Mouse (Mus musculus) liver, embryonic 12.5 days (tissue): ENCODE data around the gene Gm49336. TPM values are rescaled to one million over a fixed set of nuclear protein-coding genes. Genes with fewer than 3 reads are reported as not detected.
A peak's percentile ranks its signal among the peaks of the same experiment; 100 is the strongest.

Experiments used
- ATAC-seq: fragments of 200-750 bp; cut with Nextera tagmentation; 2 replicates; pipeline ENCODE4 v1.8.0; 2017; ENCODE audit warnings: moderate number of reproducible peaks, mild to moderate bottlenecking, moderate library complexity
- H3K27ac ChIP-seq: fragments of 300-500 bp; sonication (generic); 2 replicates; pipeline ENCODE4 v1.5.1; 2016; ENCODE audit warnings: mild to moderate bottlenecking
- H3K27me3 ChIP-seq: fragments of 300-500 bp; sonication (generic); replicated peaks from 2 replicates; pipeline ENCODE4 v1.6.1; 2016; ENCODE audit warnings: mild to moderate bottlenecking, moderate library complexity
- H3K36me3 ChIP-seq: fragments of 300-500 bp; sonication (generic); 2 replicates; pipeline ENCODE4 v1.6.1; 2016; ENCODE audit warnings: mild to moderate bottlenecking, moderate library complexity
- H3K4me1 ChIP-seq: fragments of 300-500 bp; sonication (generic); 2 replicates; pipeline ENCODE4 v1.6.1; 2016
- H3K4me2 ChIP-seq: fragments of 300-500 bp; sonication (generic); 2 replicates; pipeline ENCODE4 v1.6.1; 2016; ENCODE audit warnings: mild to moderate bottlenecking, moderate library complexity
- H3K4me3 ChIP-seq: fragments of 300-500 bp; sonication (generic); 2 replicates; pipeline ENCODE4 v1.5.1; 2016; ENCODE audit warnings: mild to moderate bottlenecking, moderate library complexity
- H3K9ac ChIP-seq: fragments of 300-500 bp; sonication (generic); 2 replicates; pipeline ENCODE4 v1.6.1; 2016; ENCODE audit warnings: mild to moderate bottlenecking, moderate library complexity
- H3K9me3 ChIP-seq: fragments of 300-500 bp; sonication (generic); replicated peaks from 2 replicates; pipeline ENCODE4 v1.6.1; 2016; ENCODE audit warnings: mild to moderate bottlenecking, moderate library complexity
- WGBS: fragments of 180-500 bp; shearing (Covaris S2); methylation state at CpG from one replicate; pipeline ENCODE4 v1.1.7; 2016; ENCODE audit not compliant: insufficient replicate concordance; 5-methylcytosine and 5-hydroxymethylcytosine counted together
- polyA plus RNA-seq: library from polyadenylated mRNA; unstranded; fragments of >200 nt; fragmentation: Nextera tagmentation; extraction: Ambion mirVana; gene quantifications from 2 replicates; pipeline ENCODE4 v1.2.1, GENCODE M21; 2016

Gene Gm49336
- polyA plus RNA-seq, 1 experiment from 2014 or later = 53.1 TPM

GRCm38 (mm10) chr14:60262316-60262715, 11.0 kb upstream of the Gm49336 start:
- Histone ChIP-seq H3K36me3 (no peaks in the 10 kb centered on the region), H3K27me3 (no peaks in the 10 kb centered on the region), H3K9ac (no peak overlapping the region), H3K4me3 (no peak overlapping the region), H3K4me2 (no peak overlapping the region), H3K4me1 (peaks cover 18% of the 10 kb centered on the region), H3K27ac (no peak overlapping the region), H3K9me3 (no peaks in the 10 kb centered on the region)
- WGBS = 81% methylated on average over 7 of the region's 7 CpGs
- ATAC-seq = no peak

GRCm38 (mm10) chr14:60257851-60258250, 6.5 kb upstream of the Gm49336 start:
- no peak for ATAC-seq
- H3K27me3 ChIP-seq = no peaks in the 10 kb centered on the region
- H3K4me2 ChIP-seq = no peak overlapping the region
- peaks cover 23% of the 10 kb centered on the region for H3K4me1 ChIP-seq
- H3K27ac ChIP-seq = no peak overlapping the region
- no peaks in the 10 kb centered on the region for H3K9me3 ChIP-seq
- H3K4me3 ChIP-seq = no peak overlapping the region
- no peak overlapping the region for H3K9ac ChIP-seq
- H3K36me3 ChIP-seq = no peaks in the 10 kb centered on the region
- 88% methylated on average over 1 of the region's 1 CpGs for WGBS

DNA sequence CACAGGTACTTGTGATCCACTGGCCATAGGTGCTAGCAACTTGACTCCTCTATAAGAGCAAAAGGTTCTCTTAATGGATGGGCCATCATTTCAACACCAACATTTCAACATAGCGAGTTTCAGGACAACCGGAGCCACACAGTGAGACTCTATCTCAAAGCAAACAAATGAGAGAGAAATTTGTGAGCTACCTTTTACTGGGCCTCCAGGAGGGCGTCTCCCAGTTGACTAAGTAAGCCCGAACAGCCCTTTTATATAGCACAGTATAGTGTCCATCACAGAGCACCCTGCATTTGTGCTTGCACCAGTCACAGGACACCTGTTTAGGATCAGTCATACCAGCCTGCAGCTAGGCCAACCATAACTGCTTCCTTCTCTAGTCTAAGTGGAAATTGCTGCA, 5.8 kb upstream of the Gm49336 start:
- Histone ChIP-seq H3K27me3 (no peaks in the 10 kb centered on the region), H3K27ac (0 out of 2 replicates have a peak overlapping the region, but pooled peaks have one; percentile 14), H3K9ac (peak overlapping the region; percentile 22; the same call in 1 of the 2 replicates), H3K4me3 (no peak overlapping the region), H3K4me2 (peak overlapping the region; percentile 39), H3K9me3 (no peaks in the 10 kb centered on the region), H3K4me1 (peaks cover 30% of the 10 kb centered on the region), H3K36me3 (no peaks in the 10 kb centered on the region)
- 58% methylated on average over 4 of the region's 4 CpGs for WGBS
- ATAC-seq = peak; percentile 75

GRCm38 (mm10) chr14:60256356-60256755, 5.0 kb upstream of the Gm49336 start:
- no peak overlapping the region for H3K9ac ChIP-seq
- no peaks in the 10 kb centered on the region for H3K36me3 ChIP-seq
- no peak overlapping the region for H3K27ac ChIP-seq
- 51% methylated on average over 3 of the region's 3 CpGs for WGBS
- peaks cover 30% of the 10 kb centered on the region for H3K4me1 ChIP-seq
- H3K9me3 ChIP-seq = no peaks in the 10 kb centered on the region
- no peak overlapping the region for H3K4me3 ChIP-seq
- no peak overlapping the region for H3K4me2 ChIP-seq
- H3K27me3 ChIP-seq = no peaks in the 10 kb centered on the region
- no peak for ATAC-seq

GRCm38 (mm10) chr14:60254774-60255173, 3.5 kb upstream of the Gm49336 start:
- Histone ChIP-seq H3K27me3 (no peaks in the 10 kb centered on the region), H3K4me1 (peaks cover 35% of the 10 kb centered on the region), H3K27ac (no peak overlapping the region), H3K4me2 (no peak overlapping the region), H3K9me3 (no peaks in the 10 kb centered on the region), H3K4me3 (no peak overlapping the region), H3K36me3 (no peaks in the 10 kb centered on the region), H3K9ac (no peak overlapping the region)
- no peak for ATAC-seq

DNA sequence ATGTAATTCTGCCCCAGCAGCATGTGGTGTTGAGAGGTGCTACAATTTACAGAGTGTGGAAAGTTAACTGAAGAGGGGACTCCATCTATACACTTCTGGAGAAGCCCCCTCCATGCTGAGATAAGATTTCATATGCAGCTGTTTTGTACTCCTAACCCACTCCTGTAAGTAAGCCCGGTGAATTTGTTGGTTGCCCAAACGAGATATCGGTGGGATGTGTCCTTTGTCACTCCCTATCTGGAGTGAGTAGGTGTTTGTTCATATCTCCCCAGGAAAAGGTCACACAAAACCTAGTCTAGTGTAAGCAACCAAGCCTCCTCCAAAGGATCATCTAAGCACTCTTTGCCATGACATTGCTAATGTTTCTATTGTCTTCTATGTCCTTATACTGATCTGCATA, 2.2 kb upstream of the Gm49336 start:
- no peak overlapping the region for H3K9ac ChIP-seq
- H3K27me3 ChIP-seq = no peaks in the 10 kb centered on the region
- H3K4me3 ChIP-seq = no peak overlapping the region
- H3K4me1 ChIP-seq = peaks cover 45% of the 10 kb centered on the region
- 0 out of 2 replicates have a peak overlapping the region, but pooled peaks have one; percentile 29 for H3K4me2 ChIP-seq
- WGBS = 12% methylated on average over 3 of the region's 3 CpGs
- no peaks in the 10 kb centered on the region for H3K36me3 ChIP-seq
- no peak for ATAC-seq
- no peaks in the 10 kb centered on the region for H3K9me3 ChIP-seq
- H3K27ac ChIP-seq = no peak overlapping the region

DNA sequence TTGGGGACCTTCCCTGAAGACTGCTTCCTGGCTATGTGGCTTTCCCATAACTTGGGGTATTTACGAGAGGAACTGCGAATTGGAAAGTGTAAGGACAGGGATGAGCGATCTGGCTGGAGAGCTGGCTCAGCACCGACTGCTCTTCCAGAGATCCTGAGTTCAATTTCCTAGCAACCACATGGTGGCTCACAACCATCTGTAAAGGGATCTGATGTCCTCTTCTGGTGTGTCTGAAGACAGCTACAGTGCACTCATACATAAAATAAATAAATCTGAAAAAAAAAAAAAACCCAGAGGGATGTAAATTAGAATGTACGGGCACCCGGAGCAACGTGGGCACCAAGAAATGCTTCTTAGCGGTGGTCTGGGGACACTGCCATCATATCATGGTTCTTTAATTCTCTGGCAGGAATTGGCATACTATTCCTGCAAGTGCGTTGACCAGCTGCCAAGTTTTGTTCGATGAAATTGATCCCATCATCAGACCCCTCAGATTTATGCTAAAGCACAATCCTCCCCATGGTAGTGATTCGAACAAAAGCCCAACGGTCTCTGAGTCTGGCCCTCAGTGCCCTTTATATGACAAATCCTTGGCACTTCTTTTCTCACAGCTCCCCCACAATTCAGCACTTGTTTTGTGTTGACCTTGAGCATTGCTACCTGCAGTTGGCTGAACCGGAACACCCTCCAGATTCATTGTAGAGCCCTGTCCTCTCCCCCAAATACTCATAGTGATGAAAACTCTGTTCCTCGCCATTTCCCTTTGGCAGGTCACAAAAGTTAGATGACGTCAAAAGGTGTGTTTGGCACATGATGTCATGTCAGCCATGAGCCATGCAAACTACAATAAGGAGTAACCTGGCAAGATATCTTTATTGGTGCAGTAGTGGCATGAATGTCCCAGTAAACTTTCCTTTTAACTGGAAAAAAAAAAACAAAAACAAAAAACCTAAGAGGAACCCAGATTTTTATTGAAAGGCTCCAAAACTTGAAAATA, 995 bp upstream of the Gm49336 start:
- WGBS = 22% methylated on average over 15 of the region's 15 CpGs
- ATAC-seq = no peak
- Histone ChIP-seq H3K9ac (peak overlapping the region; percentile 97), H3K9me3 (no peaks in the 10 kb centered on the region), H3K36me3 (peaks cover 8% of the 10 kb centered on the region; the same call in 1 of the 2 replicates), H3K4me2 (peak overlapping the region; percentile 83), H3K4me3 (peak overlapping the region; percentile 99), H3K27me3 (no peaks in the 10 kb centered on the region), H3K27ac (peak overlapping the region; percentile 91), H3K4me1 (peaks cover 48% of the 10 kb centered on the region)

- Histone ChIP-seq H3K4me3 (peak overlapping the region; percentile 99), H3K4me1 (peaks cover 37% of the 10 kb centered on the region), H3K27me3 (no peaks in the 10 kb centered on the region), H3K36me3 (peaks cover 17% of the 10 kb centered on the region), H3K9me3 (no peaks in the 10 kb centered on the region), H3K4me2 (peak overlapping the region; percentile 83), H3K9ac (peak overlapping the region; percentile 97), H3K27ac (peak overlapping the region; percentile 91)
- WGBS = under 1% methylated on average over 39 of the region's 39 CpGs
- peak; percentile 50 for ATAC-seq
Observed at GRCm38 (mm10) chr14:60250879-60251278, 428 bp downstream of the Gm49336 start.

DNA sequence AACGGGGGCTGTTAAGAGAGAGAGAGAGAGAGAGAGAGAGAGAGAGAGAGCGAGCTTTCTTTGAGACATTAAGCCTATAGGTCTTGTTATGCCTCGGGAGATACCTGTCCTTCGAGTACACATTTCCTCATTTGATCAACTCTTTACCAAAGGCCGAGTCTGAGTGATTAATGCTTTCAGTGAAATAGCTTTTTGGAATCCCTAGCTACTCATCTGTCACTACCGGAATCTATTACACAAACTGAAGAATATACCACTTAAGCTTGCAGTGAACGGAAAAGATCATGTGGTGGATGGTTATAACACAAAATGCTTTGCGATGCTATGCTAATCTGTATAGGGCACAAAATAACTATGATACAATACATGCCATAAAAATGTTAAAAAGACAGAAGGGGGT, 941 bp downstream of the Gm49336 start:
- Histone ChIP-seq H3K4me2 (peak overlapping the region; percentile 83), H3K4me1 (peaks cover 37% of the 10 kb centered on the region), H3K4me3 (peak overlapping the region; percentile 99), H3K27me3 (no peaks in the 10 kb centered on the region), H3K9me3 (no peaks in the 10 kb centered on the region), H3K27ac (peak overlapping the region; percentile 39), H3K9ac (peak overlapping the region; percentile 97), H3K36me3 (peaks cover 22% of the 10 kb centered on the region)
- ATAC-seq = no peak
- WGBS = 12% methylated on average over 8 of the region's 8 CpGs

GRCm38 (mm10) chr14:60238551-60238950, 12.8 kb downstream of the Gm49336 start:
- Histone ChIP-seq H3K4me3 (no peak overlapping the region), H3K4me2 (no peak overlapping the region), H3K4me1 (no peaks in the 10 kb centered on the region), H3K9me3 (no peaks in the 10 kb centered on the region), H3K27ac (no peak overlapping the region), H3K36me3 (peaks cover 77% of the 10 kb centered on the region), H3K27me3 (no peaks in the 10 kb centered on the region), H3K9ac (no peak overlapping the region)
- WGBS = 69% methylated on average over 3 of the region's 3 CpGs
- no peak for ATAC-seq

DNA sequence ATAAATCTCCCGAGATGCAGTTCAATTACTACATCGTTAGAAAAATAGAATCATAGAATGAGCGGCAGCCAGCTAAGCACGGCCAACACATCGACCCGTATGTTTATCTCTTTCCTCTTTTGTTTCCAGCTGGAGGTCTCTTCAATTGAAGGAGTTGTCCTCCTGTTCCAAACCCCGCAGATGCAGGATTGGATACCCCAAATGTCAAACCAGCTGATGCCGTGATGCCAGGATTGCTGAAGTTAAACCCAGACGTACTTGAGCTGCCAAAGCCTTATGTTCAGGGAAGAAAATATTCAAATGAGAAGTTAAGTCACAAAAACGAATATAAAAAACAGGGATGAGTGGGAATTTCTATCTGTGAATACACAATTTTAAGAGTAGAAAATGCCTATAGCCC, 31.4 kb downstream of the Gm49336 start:
- 84% methylated on average over 10 of the region's 10 CpGs for WGBS
- Histone ChIP-seq H3K9me3 (no peaks in the 10 kb centered on the region), H3K4me1 (no peaks in the 10 kb centered on the region), H3K27ac (no peak overlapping the region), H3K36me3 (peaks cover 55% of the 10 kb centered on the region), H3K4me3 (no peak overlapping the region), H3K9ac (no peak overlapping the region), H3K27me3 (no peaks in the 10 kb centered on the region), H3K4me2 (no peak overlapping the region)
- ATAC-seq = no peak

DNA sequence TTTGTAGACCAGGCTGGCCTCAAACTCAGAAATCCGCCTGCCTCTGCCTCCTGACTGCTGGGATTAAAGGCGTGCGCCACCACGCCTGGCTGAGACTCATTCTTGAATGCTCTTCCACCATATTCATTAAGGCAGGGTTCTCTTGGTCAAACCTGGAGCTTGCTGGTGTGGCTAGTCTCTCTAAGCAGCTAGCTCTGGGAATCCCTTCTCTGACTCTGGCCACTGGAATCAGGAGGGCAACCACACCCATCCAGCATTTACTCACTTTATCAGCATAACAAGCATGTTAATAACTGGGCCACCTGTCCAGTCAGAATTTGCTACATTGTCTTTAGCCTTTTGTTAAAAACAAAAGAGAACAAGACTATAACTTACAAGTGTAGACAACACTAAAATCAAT, 33.7 kb downstream of the Gm49336 start:
- WGBS = 87% methylated on average over 4 of the region's 4 CpGs
- Histone ChIP-seq H3K9me3 (no peaks in the 10 kb centered on the region), H3K4me2 (no peak overlapping the region), H3K27me3 (no peaks in the 10 kb centered on the region), H3K27ac (no peak overlapping the region), H3K9ac (no peak overlapping the region), H3K4me3 (no peak overlapping the region), H3K36me3 (peaks cover 46% of the 10 kb centered on the region), H3K4me1 (no peaks in the 10 kb centered on the region)
- no peak for ATAC-seq
